Mouse (Mus musculus): ENCODE measurements at regions not wholly inside any gene's neighbourhood (a gene's known extent, or its start where the extent isn't known, plus 50 kb on each side); places are given as distances from the start of the nearest gene placed in this dataset.
A peak's percentile ranks its signal among the peaks of the same experiment; 100 is the strongest.

GRCm38 (mm10) chr15:97606232-97606629, 99.4 kb downstream of the Rpap3 start:
- DNase-seq (ENCODE audit: low read depth, low spot score): no peak
- Histone ChIP-seq H3K9ac (ENCODE audit: control insufficient read depth, low read depth, low read length, poor library complexity, severe bottlenecking) (no peak overlapping the region), H3K36me3 (ENCODE audit: control insufficient read depth in 1 of 2, insufficient read depth in 2 of 2, low read length in 2 of 2) (no peaks in the 10 kb centered on the region), H3K4me3 (ENCODE audit: control insufficient read depth in 1 of 2, insufficient read depth in 1 of 2, low read depth in 2 of 2, low read length in 2 of 2) (no peak overlapping the region), H3K79me2 (ENCODE audit: control insufficient read depth, insufficient read depth, low read length, poor library complexity) (no peaks in the 10 kb centered on the region), H3K4me1 (ENCODE audit: control insufficient read depth in 1 of 2, insufficient read depth in 2 of 2, low read length in 2 of 2) (0 out of 4 replicates have a peak, but pooled peaks cover 0 to 2% of the 10 kb centered on the region in 2 experiments), H3K27me3 (ENCODE audit: control insufficient read depth in 1 of 2, insufficient read depth in 2 of 2, low read length in 2 of 2) (peaks cover 5 to 14% of the 10 kb centered on the region in 2 experiments), H3K9me3 (replicated peaks; ENCODE audit: insufficient read depth, low read length) (no peaks in the 10 kb centered on the region), H3K27ac (ENCODE audit: control insufficient read depth, low read depth, low read length) (no peak overlapping the region)
- no peak for TF ChIP-seq POLR2AphosphoS2 (IDR thresholded peaks at IDR 0.05; ENCODE audit: low read length)
- TF ChIP-seq MYC (IDR thresholded peaks at IDR 0.05; ENCODE audit: low read depth, low read length): no peak
- TF ChIP-seq ELF1 (IDR thresholded peaks at IDR 0.05; ENCODE audit: low read depth, low read length): no peak

- H3K27ac ChIP-seq (ENCODE audit: control insufficient read depth, low read depth, low read length): no peak overlapping the region
- H3K9me3 ChIP-seq (replicated peaks; ENCODE audit: insufficient read depth, low read length): no peaks in the 10 kb centered on the region
- peaks cover 5 to 14% of the 10 kb centered on the region in 2 experiments for H3K27me3 ChIP-seq (ENCODE audit: control insufficient read depth in 1 of 2, insufficient read depth in 2 of 2, low read length in 2 of 2)
- H3K79me2 ChIP-seq (ENCODE audit: control insufficient read depth, insufficient read depth, low read length, poor library complexity): no peaks in the 10 kb centered on the region
- H3K4me3 ChIP-seq (ENCODE audit: control insufficient read depth in 1 of 2, insufficient read depth in 1 of 2, low read depth in 2 of 2, low read length in 2 of 2): no peak overlapping the region
- DNase-seq (ENCODE audit: low read depth, low spot score): no peak
- H3K9ac ChIP-seq (ENCODE audit: control insufficient read depth, low read depth, low read length, poor library complexity, severe bottlenecking): no peak overlapping the region
- H3K36me3 ChIP-seq (ENCODE audit: control insufficient read depth in 1 of 2, insufficient read depth in 2 of 2, low read length in 2 of 2): no peaks in the 10 kb centered on the region
- H3K4me1 ChIP-seq (ENCODE audit: control insufficient read depth in 1 of 2, insufficient read depth in 2 of 2, low read length in 2 of 2): 0 out of 4 replicates have a peak, but pooled peaks cover 0 to 2% of the 10 kb centered on the region in 2 experiments
- no peak for TF ChIP-seq NRF1 (IDR thresholded peaks at IDR 0.05; ENCODE audit: insufficient read depth, low read depth, low read length, poor library complexity, severe bottlenecking)
- no peak for TF ChIP-seq POLR2AphosphoS5 (IDR thresholded peaks at IDR 0.05; ENCODE audit: borderline replicate concordance, low read depth, low read length)
- no peak for TF ChIP-seq RAD21 (IDR thresholded peaks at IDR 0.05; ENCODE audit: low read depth, low read length)
- no peak for TF ChIP-seq CTCF (IDR thresholded peaks at IDR 0.05 in 2 of 3, conservative IDR thresholded peaks at IDR 0.05 in 1 of 3; ENCODE audit: control insufficient read depth in 1 of 3, insufficient read depth in 1 of 3, low read depth in 2 of 3, low read length in 3 of 3, poor library complexity in 1 of 3, severe bottlenecking in 1 of 3)
- TF ChIP-seq JUND (IDR thresholded peaks at IDR 0.05; ENCODE audit: low read depth, low read length): no peak
- no peak for TF ChIP-seq MAFK (IDR thresholded peaks at IDR 0.05; ENCODE audit: borderline replicate concordance, low read depth, low read length)
Observed at GRCm38 (mm10) chr15:97605791-97606190, 99.8 kb downstream of the Rpap3 start.

GRCm38 (mm10) chr15:97603492-97603891, 102.1 kb downstream of the Rpap3 start:
- H3K27me3 ChIP-seq (ENCODE audit: control insufficient read depth in 1 of 2, insufficient read depth in 2 of 2, low read length in 2 of 2): peaks cover 7 to 16% of the 10 kb centered on the region in 2 experiments
- peak; percentile 69 for DNase-seq (ENCODE audit: low read depth, low spot score)
- 0 out of 4 replicates have a peak, but pooled peaks cover 0 to 2% of the 10 kb centered on the region in 2 experiments for H3K4me1 ChIP-seq (ENCODE audit: control insufficient read depth in 1 of 2, insufficient read depth in 2 of 2, low read length in 2 of 2)
- TF ChIP-seq POLR2A (IDR thresholded peaks at IDR 0.05; ENCODE audit: control insufficient read depth in 1 of 2, insufficient read depth in 1 of 2, low read depth in 1 of 2, low read length in 2 of 2, poor library complexity in 1 of 2) (no peak), ZNF384 (IDR thresholded peaks at IDR 0.05; ENCODE audit: low read depth, low read length) (no peak), ETS1 (IDR thresholded peaks at IDR 0.05; ENCODE audit: low read depth, low read length) (no peak), JUND (IDR thresholded peaks at IDR 0.05; ENCODE audit: low read depth, low read length) (no peak), CHD2 (IDR thresholded peaks at IDR 0.05; ENCODE audit: low read length) (no peak), KAT2A (conservative IDR thresholded peaks at IDR 0.05; ENCODE audit: low read depth, low read length) (no peak), SIN3A (IDR thresholded peaks at IDR 0.05; ENCODE audit: low read length) (no peak), MAFK (IDR thresholded peaks at IDR 0.05; ENCODE audit: borderline replicate concordance, low read depth, low read length) (no peak), MEF2A (IDR thresholded peaks at IDR 0.05; ENCODE audit: extremely low read depth, insufficient replicate concordance, low read depth, low read length, poor library complexity, severe bottlenecking) (no peak), MXI1 (IDR thresholded peaks at IDR 0.05; ENCODE audit: low read depth, low read length) (no peak), HCFC1 (IDR thresholded peaks at IDR 0.05; ENCODE audit: low read depth, low read length) (no peak), UBTF (IDR thresholded peaks at IDR 0.05; ENCODE audit: borderline replicate concordance, insufficient read depth, low read depth, low read length) (no peak), MYB (IDR thresholded peaks at IDR 0.05; ENCODE audit: low read depth, low read length) (no peak), EP300 (IDR thresholded peaks at IDR 0.05; ENCODE audit: low read depth in 1 of 2, low read length in 2 of 2) (no peak), TCF12 (IDR thresholded peaks at IDR 0.05; ENCODE audit: low read depth, low read length) (no peak), POLR2AphosphoS5 (IDR thresholded peaks at IDR 0.05; ENCODE audit: borderline replicate concordance, low read depth, low read length) (no peak), SMC3 (IDR thresholded peaks at IDR 0.05; ENCODE audit: low read depth, low read length) (peak; percentile 86), BHLHE40 (IDR thresholded peaks at IDR 0.05; ENCODE audit: borderline replicate concordance, low read depth, low read length) (no peak), MAZ (IDR thresholded peaks at IDR 0.05; ENCODE audit: low read depth, low read length) (no peak), NELFE (IDR thresholded peaks at IDR 0.05; ENCODE audit: low read depth, low read length) (no peak)

More at GRCm38 (mm10) chr15:97603492-97603891, 102.1 kb downstream of the Rpap3 start:
- no peaks in the 10 kb centered on the region for H3K79me2 ChIP-seq (ENCODE audit: control insufficient read depth, insufficient read depth, low read length, poor library complexity)
- H3K27ac ChIP-seq (ENCODE audit: control insufficient read depth, low read depth, low read length): no peak overlapping the region
- H3K9ac ChIP-seq (ENCODE audit: control insufficient read depth, low read depth, low read length, poor library complexity, severe bottlenecking): no peak overlapping the region
- H3K36me3 ChIP-seq (ENCODE audit: control insufficient read depth in 1 of 2, insufficient read depth in 2 of 2, low read length in 2 of 2): no peaks in the 10 kb centered on the region
- no peak overlapping the region for H3K4me3 ChIP-seq (ENCODE audit: control insufficient read depth in 1 of 2, insufficient read depth in 1 of 2, low read depth in 2 of 2, low read length in 2 of 2)
- H3K9me3 ChIP-seq (replicated peaks; ENCODE audit: insufficient read depth, low read length): no peaks in the 10 kb centered on the region

Measured in MEL (cell line).